Mouse (Mus musculus): ENCODE data around the gene Prss56.

DNA sequence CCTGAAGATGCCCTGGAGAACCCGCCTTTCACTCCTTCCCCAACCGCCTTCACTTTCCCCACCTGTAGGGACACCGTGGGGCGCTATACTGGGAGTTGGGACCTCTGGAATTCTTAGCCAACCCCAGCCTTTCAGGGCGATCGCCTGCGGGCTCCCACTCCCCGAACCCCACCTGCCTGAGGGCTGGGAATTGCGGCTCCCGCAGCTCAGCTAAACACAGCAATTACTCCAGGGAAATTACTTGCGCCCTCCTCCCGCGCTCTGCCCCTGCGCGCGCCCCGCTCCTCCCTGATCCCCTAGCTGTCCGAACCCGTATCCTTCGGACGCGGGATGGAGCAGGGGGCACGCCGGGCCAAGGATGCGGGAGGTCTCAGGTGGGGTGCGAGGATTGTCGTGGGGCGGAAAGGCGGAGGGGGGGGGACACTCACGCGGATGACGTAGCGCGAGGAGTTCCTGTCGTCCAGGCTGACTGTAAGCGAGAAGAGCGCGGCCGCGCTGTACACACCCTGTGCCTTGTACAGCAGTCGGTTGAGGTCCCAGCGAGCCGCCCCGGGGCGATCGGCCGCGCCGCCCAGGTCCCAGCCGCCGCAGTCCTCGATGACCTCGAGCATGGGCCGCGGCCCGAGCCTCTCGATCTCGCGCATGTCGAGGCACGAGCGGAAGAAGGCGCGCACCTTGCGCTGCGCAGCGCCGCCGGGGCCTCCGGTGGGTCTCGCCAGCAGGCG lies 29.2 kb upstream of the Prss56 start:
- TF ChIP-seq CTCF (IDR thresholded peaks at IDR 0.05; ENCODE audit: borderline replicate concordance, insufficient read depth, low read length) = no peak
- no peak for TF ChIP-seq POLR2A (IDR thresholded peaks at IDR 0.05; ENCODE audit: low read depth, low read length)

Measured in embryonic fibroblast, embryonic 13.5 days (primary cell).